Mouse (Mus musculus): ENCODE measurements around the gene Gab2.

GRCm38 (mm10) chr7:97336678-97337077 lies 255.3 kb downstream of the Gab2 start:
- TF ChIP-seq POLR2A (IDR thresholded peaks at IDR 0.05; ENCODE audit: insufficient read length, low read depth) (no peak), MYOD1 (IDR thresholded peaks at IDR 0.05; ENCODE audit: control insufficient read depth in 1 of 3, insufficient read length in 2 of 3, low read depth in 2 of 3) (no peak), USF1 (IDR thresholded peaks at IDR 0.05; ENCODE audit: low read depth) (no peak), TCF12 (IDR thresholded peaks at IDR 0.05; ENCODE audit: insufficient read depth, poor library complexity, severe bottlenecking) (no peak), CEBPB (IDR thresholded peaks at IDR 0.05; ENCODE audit: insufficient read depth, poor library complexity, severe bottlenecking) (no peak), REST (IDR thresholded peaks at IDR 0.05; ENCODE audit: insufficient read depth, insufficient read length) (no peak), MYOG (IDR thresholded peaks at IDR 0.05; ENCODE audit: control insufficient read depth in 1 of 3, insufficient read depth in 1 of 3, insufficient read length in 2 of 3, low read depth in 2 of 3) (no peak), E2F4 (IDR thresholded peaks at IDR 0.05; ENCODE audit: insufficient read depth) (no peak), MAX (IDR thresholded peaks at IDR 0.05; ENCODE audit: low read depth) (no peak), POLR2AphosphoS2 (IDR thresholded peaks at IDR 0.05; ENCODE audit: insufficient read length, low read depth) (no peak), TCF3 (IDR thresholded peaks at IDR 0.05; ENCODE audit: insufficient read length, low read depth) (no peak)

All from myocyte (in vitro differentiated cells).